Mouse (Mus musculus) heart, postnatal 0 days (tissue): Measurements from ENCODE around the gene Srsf5. TPM values are rescaled to one million over a fixed set of nuclear protein-coding genes. Genes with fewer than 3 reads are reported as not detected.

Experiments
- ATAC-seq: fragments of 200-750 bp; cut with Nextera tagmentation; 2 replicates; pipeline ENCODE4 v1.8.0; 2017; ENCODE audit warnings: low read depth, moderate number of reproducible peaks, moderate library complexity; ENCODE audit not compliant: insufficient read depth
- DNase-seq: peaks from one replicate; pipeline ENCODE4 v3.0.0-alpha.2; 2016; ENCODE audit warnings: low spot score
- H3K27ac ChIP-seq: fragments of 300-500 bp; sonication (generic); 2 replicates; pipeline ENCODE4 v1.5.1; 2014; ENCODE audit warnings: low read depth, mild to moderate bottlenecking
- H3K27me3 ChIP-seq: fragments of 300-500 bp; sonication (generic); 2 replicates; pipeline ENCODE4 v1.6.1; 2014; ENCODE audit warnings: low read length, mixed read lengths; ENCODE audit not compliant: control insufficient read depth, insufficient read depth
- H3K36me3 ChIP-seq: fragments of 300-500 bp; sonication (generic); replicated peaks from 2 replicates; pipeline ENCODE4 v1.6.1; 2014; ENCODE audit warnings: low read length, mixed read lengths; ENCODE audit not compliant: control insufficient read depth, insufficient read depth
- H3K4me1 ChIP-seq: fragments of 300-500 bp; sonication (generic); 2 replicates; pipeline ENCODE4 v1.6.1; 2014; ENCODE audit warnings: antibody characterized with exemption; ENCODE audit not compliant: control insufficient read depth, insufficient read depth
- H3K4me2 ChIP-seq: fragments of 300-500 bp; sonication (generic); 2 replicates; pipeline ENCODE4 v1.6.1; 2014; ENCODE audit warnings: low read depth, mild to moderate bottlenecking, low read length, moderate library complexity
- H3K4me3 ChIP-seq: fragments of 300-500 bp; sonication (generic); 2 replicates; pipeline ENCODE4 v1.5.1; 2014; ENCODE audit warnings: low read depth, low read length
- H3K9ac ChIP-seq: fragments of 300-500 bp; sonication (generic); replicated peaks from 2 replicates; pipeline ENCODE4 v1.6.1; 2014; ENCODE audit warnings: low read depth, low read length, mixed read lengths
- H3K9me3 ChIP-seq: fragments of 300-500 bp; sonication (generic); replicated peaks from 2 replicates; pipeline ENCODE4 v1.6.1; 2016; ENCODE audit warnings: low read length; ENCODE audit not compliant: control insufficient read depth
- CTCF ChIP-seq: IDR thresholded peaks from 2 replicates; pipeline ENCODE4 v1.5.1; 2016; ENCODE audit warnings: antibody characterized with exemption, control low read depth, low read depth
- EP300 ChIP-seq: IDR thresholded peaks from 2 replicates; pipeline ENCODE4 v1.6.1; 2016; ENCODE audit warnings: antibody characterized with exemption, low read depth
- WGBS: fragments of 180-500 bp; shearing (Covaris S2); extraction: QIAGEN DNeasy Blood & Tissue Kit; methylation state at CpG from one replicate; pipeline ENCODE4 v1.1.7; 2014; 5-methylcytosine and 5-hydroxymethylcytosine counted together
- polyA plus RNA-seq: library from polyadenylated mRNA; unstranded; fragments of >200 nt; fragmentation: Nextera tagmentation; extraction: Ambion mirVana; gene quantifications from 2 replicates; pipeline ENCODE4 v1.2.1, GENCODE M21; 2015
- total RNA-seq: library from RNA; depleted of rRNA; stranded (reverse); fragments of >200 nt; gene quantifications from 2 replicates; pipeline ENCODE4 v1.2.3, GENCODE M21; 2014; ENCODE audit warnings: low replicate concordance; rRNA removed

The Srsf5 gene
- total and polyA plus RNA-seq, 2 experiments from 2014 or later = 227 to 275 TPM

- Histone ChIP-seq H3K36me3 (no peaks in the 10 kb centered on the region), H3K4me2 (no peak overlapping the region), H3K27me3 (peaks cover 19% of the 10 kb centered on the region), H3K27ac (no peak overlapping the region), H3K9me3 (no peaks in the 10 kb centered on the region), H3K9ac (no peak overlapping the region), H3K4me3 (no peak overlapping the region), H3K4me1 (no peaks in the 10 kb centered on the region)
- 83% methylated on average over 4 of the region's 4 CpGs for WGBS
- TF ChIP-seq EP300 (no peak), CTCF (no peak)
- ATAC-seq = no peak
- DNase-seq = no peak
Observed at GRCm38 (mm10) chr12:80997652-80998051, 52.3 kb downstream of the Srsf5 start.

GRCm38 (mm10) chr12:80998528-80999221, 53.4 kb downstream of the Srsf5 start:
- WGBS = 7% methylated on average over 33 of the region's 33 CpGs
- DNase-seq = no peak
- H3K27ac ChIP-seq = no peak overlapping the region
- no peaks in the 10 kb centered on the region for H3K4me1 ChIP-seq
- peak overlapping the region; percentile 9; the same call in 1 of the 2 replicates for H3K4me2 ChIP-seq
- ATAC-seq = no peak
- H3K9me3 ChIP-seq = no peaks in the 10 kb centered on the region
- no peak overlapping the region for H3K4me3 ChIP-seq
- H3K9ac ChIP-seq = no peak overlapping the region
- no peak for TF ChIP-seq CTCF
- no peak for TF ChIP-seq EP300
- H3K27me3 ChIP-seq = peaks cover 19% of the 10 kb centered on the region
- no peaks in the 10 kb centered on the region for H3K36me3 ChIP-seq

Other genes with a start within 250 kb of the Srsf5 start
- 0.31 TPM in 1 of 2 replicates, not detected in the other for gene Ccdc177, start 184.8 kb upstream of the Srsf5 start, total RNA-seq
- not detected in 2 replicates for gene Ccdc177, start 184.8 kb upstream of the Srsf5 start, polyA plus RNA-seq
- 50.2 and 50.6 TPM in 2 replicates for gene Susd6, start 155.0 kb upstream of the Srsf5 start, total RNA-seq
- 15.1 and 15.4 TPM in 2 replicates for gene Susd6, start 155.0 kb upstream of the Srsf5 start, polyA plus RNA-seq
- gene Slc10a1, start 23.2 kb downstream of the Srsf5 start, total RNA-seq = 1.5 TPM in 1 of 2 replicates, not detected in the other
- gene Slc10a1, start 23.2 kb downstream of the Srsf5 start, polyA plus RNA-seq = 0.37 and 0.40 TPM in 2 replicates
- gene Smoc1, start 81.3 kb downstream of the Srsf5 start, total RNA-seq = 2.7 and 5.1 TPM in 2 replicates
- gene Smoc1, start 81.3 kb downstream of the Srsf5 start, polyA plus RNA-seq = 5.9 and 6.2 TPM in 2 replicates